Mouse (Mus musculus) liver, embryonic 12.5 days (tissue): Measurements from ENCODE around the gene Erp27. TPM values are rescaled to one million over a fixed set of nuclear protein-coding genes. Genes with fewer than 3 reads are reported as not detected.
A peak's percentile ranks its signal among the peaks of the same experiment; 100 is the strongest.

Experiments used
- ATAC-seq: fragments of 200-750 bp; cut with Nextera tagmentation; 2 replicates; pipeline ENCODE4 v1.8.0; 2017; ENCODE audit warnings: moderate number of reproducible peaks, mild to moderate bottlenecking, moderate library complexity
- H3K27ac ChIP-seq: fragments of 300-500 bp; sonication (generic); 2 replicates; pipeline ENCODE4 v1.5.1; 2016; ENCODE audit warnings: mild to moderate bottlenecking
- H3K27me3 ChIP-seq: fragments of 300-500 bp; sonication (generic); replicated peaks from 2 replicates; pipeline ENCODE4 v1.6.1; 2016; ENCODE audit warnings: mild to moderate bottlenecking, moderate library complexity
- H3K36me3 ChIP-seq: fragments of 300-500 bp; sonication (generic); 2 replicates; pipeline ENCODE4 v1.6.1; 2016; ENCODE audit warnings: mild to moderate bottlenecking, moderate library complexity
- H3K4me1 ChIP-seq: fragments of 300-500 bp; sonication (generic); 2 replicates; pipeline ENCODE4 v1.6.1; 2016
- H3K4me2 ChIP-seq: fragments of 300-500 bp; sonication (generic); 2 replicates; pipeline ENCODE4 v1.6.1; 2016; ENCODE audit warnings: mild to moderate bottlenecking, moderate library complexity
- H3K4me3 ChIP-seq: fragments of 300-500 bp; sonication (generic); 2 replicates; pipeline ENCODE4 v1.5.1; 2016; ENCODE audit warnings: mild to moderate bottlenecking, moderate library complexity
- H3K9ac ChIP-seq: fragments of 300-500 bp; sonication (generic); 2 replicates; pipeline ENCODE4 v1.6.1; 2016; ENCODE audit warnings: mild to moderate bottlenecking, moderate library complexity
- H3K9me3 ChIP-seq: fragments of 300-500 bp; sonication (generic); replicated peaks from 2 replicates; pipeline ENCODE4 v1.6.1; 2016; ENCODE audit warnings: mild to moderate bottlenecking, moderate library complexity
- WGBS: fragments of 180-500 bp; shearing (Covaris S2); methylation state at CpG from one replicate; pipeline ENCODE4 v1.1.7; 2016; ENCODE audit not compliant: insufficient replicate concordance; 5-methylcytosine and 5-hydroxymethylcytosine counted together
- polyA plus RNA-seq: library from polyadenylated mRNA; unstranded; fragments of >200 nt; fragmentation: Nextera tagmentation; extraction: Ambion mirVana; gene quantifications from 2 replicates; pipeline ENCODE4 v1.2.1, GENCODE M21; 2016

Gene Erp27
- polyA plus RNA-seq, 1 experiment from 2014 or later: 0.27 TPM

- Histone ChIP-seq H3K27ac (no peak overlapping the region), H3K36me3 (no peaks in the 10 kb centered on the region), H3K4me1 (no peaks in the 10 kb centered on the region), H3K9ac (no peak overlapping the region), H3K27me3 (no peaks in the 10 kb centered on the region), H3K4me2 (no peak overlapping the region), H3K4me3 (no peak overlapping the region), H3K9me3 (no peaks in the 10 kb centered on the region)
- no peak for ATAC-seq
- WGBS: 52% methylated on average over 3 of the region's 3 CpGs
Measured at GRCm38 (mm10) chr6:136883431-136883915, 38.5 kb downstream of the Erp27 start.

GRCm38 (mm10) chr6:136881678-136882077, 40.3 kb downstream of the Erp27 start:
- H3K9me3 ChIP-seq: no peaks in the 10 kb centered on the region
- H3K27ac ChIP-seq: no peak overlapping the region
- H3K4me3 ChIP-seq: no peak overlapping the region
- H3K4me2 ChIP-seq: no peak overlapping the region
- WGBS: 63% methylated on average over 8 of the region's 8 CpGs
- H3K4me1 ChIP-seq: no peaks in the 10 kb centered on the region
- no peaks in the 10 kb centered on the region for H3K36me3 ChIP-seq
- no peak overlapping the region for H3K9ac ChIP-seq
- no peaks in the 10 kb centered on the region for H3K27me3 ChIP-seq
- no peak for ATAC-seq

- Histone ChIP-seq H3K4me2 (no peak within 1 kb of the TSS), H3K9ac (no peak within 1 kb of the TSS), H3K4me3 (no peak within 1 kb of the TSS)
Measured at GRCm38 (mm10) chr6:136875670-136876069, 46.3 kb downstream of the Erp27 start, which contains the start of gene Mgp. Gene Mgp (minus strand): TSS chr6:136875823.

GRCm38 (mm10) chr6:136874599-136874998, 47.4 kb downstream of the Erp27 start:
- no peak overlapping the region for H3K27ac ChIP-seq
- no peaks in the 10 kb centered on the region for H3K27me3 ChIP-seq
- no peaks in the 10 kb centered on the region for H3K4me1 ChIP-seq
- H3K4me3 ChIP-seq: no peak overlapping the region
- WGBS: 58% methylated on average over 8 of the region's 8 CpGs
- H3K36me3 ChIP-seq: no peaks in the 10 kb centered on the region
- no peaks in the 10 kb centered on the region for H3K9me3 ChIP-seq
- no peak overlapping the region for H3K4me2 ChIP-seq
- no peak for ATAC-seq
- H3K9ac ChIP-seq: no peak overlapping the region

More at GRCm38 (mm10) chr6:136875670-136876069, 46.3 kb downstream of the Erp27 start, which contains the start of gene Mgp:
- no peaks in the 10 kb centered on the region for H3K4me1 ChIP-seq
- WGBS: 49% methylated on average over 9 of the region's 9 CpGs
- no peaks in the 10 kb centered on the region for H3K27me3 ChIP-seq
- no peak within 1 kb of the TSS for H3K27ac ChIP-seq
- H3K9me3 ChIP-seq: no peaks in the 10 kb centered on the region
- H3K36me3 ChIP-seq: no peaks in the 10 kb centered on the region
- no peak for ATAC-seq

- H3K4me3 ChIP-seq: no peak overlapping the region
- H3K36me3 ChIP-seq: no peaks in the 10 kb centered on the region
- H3K4me2 ChIP-seq: no peak overlapping the region
- ATAC-seq: no peak
- H3K9me3 ChIP-seq: no peaks in the 10 kb centered on the region
- no peak overlapping the region for H3K27ac ChIP-seq
- no peaks in the 10 kb centered on the region for H3K27me3 ChIP-seq
- no peak overlapping the region for H3K9ac ChIP-seq
- peaks cover 9% of the 10 kb centered on the region for H3K4me1 ChIP-seq
- WGBS: 69% methylated on average over 5 of the region's 5 CpGs
Measured at GRCm38 (mm10) chr6:136868921-136869320, 53.1 kb downstream of the Erp27 start.

GRCm38 (mm10) chr6:136866150-136866549, 55.8 kb downstream of the Erp27 start:
- Histone ChIP-seq H3K27ac (no peak overlapping the region), H3K9me3 (no peaks in the 10 kb centered on the region), H3K4me1 (peaks cover 12% of the 10 kb centered on the region), H3K4me2 (no peak overlapping the region), H3K4me3 (no peak overlapping the region), H3K9ac (no peak overlapping the region), H3K36me3 (no peaks in the 10 kb centered on the region), H3K27me3 (no peaks in the 10 kb centered on the region)
- 72% methylated on average over 4 of the region's 4 CpGs for WGBS
- ATAC-seq: no peak

- Histone ChIP-seq H3K27ac (no peak overlapping the region), H3K4me3 (no peak overlapping the region), H3K9me3 (no peaks in the 10 kb centered on the region), H3K27me3 (no peaks in the 10 kb centered on the region), H3K36me3 (no peaks in the 10 kb centered on the region), H3K4me1 (peaks cover 19% of the 10 kb centered on the region), H3K9ac (no peak overlapping the region), H3K4me2 (no peak overlapping the region)
- 50% methylated on average over 5 of the region's 5 CpGs for WGBS
- ATAC-seq: peak; percentile 85
Measured at GRCm38 (mm10) chr6:136865360-136865759, 56.6 kb downstream of the Erp27 start.

GRCm38 (mm10) chr6:136861020-136861419, 61.0 kb downstream of the Erp27 start:
- Histone ChIP-seq H3K4me2 (no peak overlapping the region), H3K4me3 (no peak overlapping the region), H3K27ac (peak overlapping the region; percentile 98), H3K4me1 (peaks cover 50% of the 10 kb centered on the region), H3K9me3 (no peaks in the 10 kb centered on the region), H3K36me3 (no peaks in the 10 kb centered on the region; the same call in 1 of the 2 replicates), H3K9ac (no peak overlapping the region), H3K27me3 (no peaks in the 10 kb centered on the region)
- WGBS: 44% methylated on average over 9 of the region's 9 CpGs
- ATAC-seq: no peak

GRCm38 (mm10) chr6:136858420-136858819, 63.6 kb downstream of the Erp27 start:
- peaks cover 67% of the 10 kb centered on the region for H3K4me1 ChIP-seq
- H3K4me2 ChIP-seq: peak overlapping the region; percentile 70
- 33% methylated on average over 8 of the region's 8 CpGs for WGBS

GRCm38 (mm10) chr6:136857873-136858260, 64.1 kb downstream of the Erp27 start:
- no peaks in the 10 kb centered on the region for H3K27me3 ChIP-seq
- H3K9ac ChIP-seq: peak overlapping the region; percentile 66
- peak overlapping the region; percentile 73 for H3K4me3 ChIP-seq
- no peaks in the 10 kb centered on the region for H3K9me3 ChIP-seq
- H3K4me2 ChIP-seq: peak overlapping the region; percentile 70
- ATAC-seq: peak; percentile 74
- H3K36me3 ChIP-seq: peaks cover 23% of the 10 kb centered on the region
- WGBS: 2% methylated on average over 11 of the region's 11 CpGs
- peak overlapping the region; percentile 98 for H3K27ac ChIP-seq
- peaks cover 73% of the 10 kb centered on the region for H3K4me1 ChIP-seq

More at GRCm38 (mm10) chr6:136858420-136858819, 63.6 kb downstream of the Erp27 start:
- ATAC-seq: no peak
- no peaks in the 10 kb centered on the region for H3K9me3 ChIP-seq
- H3K36me3 ChIP-seq: peaks cover 18% of the 10 kb centered on the region
- peak overlapping the region; percentile 98 for H3K27ac ChIP-seq
- peak overlapping the region; percentile 66 for H3K9ac ChIP-seq
- no peaks in the 10 kb centered on the region for H3K27me3 ChIP-seq
- H3K4me3 ChIP-seq: peak overlapping the region; percentile 73

Other genes starting within 250 kb of the Erp27 start
- 0.07 TPM in 1 of 2 replicates, not detected in the other for gene Gucy2c, start 140.4 kb downstream of the Erp27 start, polyA plus RNA-seq
- gene Hist4h4, start 117.8 kb downstream of the Erp27 start, polyA plus RNA-seq: 0.92 and 1.0 TPM in 2 replicates
- 196 and 207 TPM in 2 replicates for gene H2afj, start 113.9 kb downstream of the Erp27 start, polyA plus RNA-seq
- 1.2 and 1.3 TPM in 2 replicates for gene BC049715, start 94.6 kb downstream of the Erp27 start, polyA plus RNA-seq
- gene Wbp11, start 93.9 kb downstream of the Erp27 start, polyA plus RNA-seq: 95.0 and 97.3 TPM in 2 replicates
- not detected in 2 replicates for gene Smco3, start 86.7 kb downstream of the Erp27 start, polyA plus RNA-seq
- 26.3 and 27.0 TPM in 2 replicates for gene Art4, start 64.4 kb downstream of the Erp27 start, polyA plus RNA-seq
- 4.3 and 7.4 TPM in 2 replicates for gene Mgp, start 46.4 kb downstream of the Erp27 start, polyA plus RNA-seq
- not detected in 2 replicates for gene Pde6h, start 1.7 kb upstream of the Erp27 start, polyA plus RNA-seq
- 120 and 122 TPM in 2 replicates for gene Arhgdib, start 19.7 kb upstream of the Erp27 start, polyA plus RNA-seq
- 2.8 and 3.0 TPM in 2 replicates for gene Rerg, start 248.3 kb upstream of the Erp27 start, polyA plus RNA-seq